Mouse (Mus musculus) E14TG2a.4 (cell line): ENCODE measurements at regions not wholly inside any gene's neighbourhood (a gene's known extent, or its start where the extent isn't known, plus 50 kb on each side); places are given as distances from the start of the nearest gene placed in this dataset.

Source experiments
- H3K27me3 ChIP-seq: 2 replicates; pipeline ENCODE4 v1.6.1; 2014; ENCODE audit warnings: low read length, control low read depth; ENCODE audit not compliant: insufficient read depth
- H3K36me3 ChIP-seq: 2 replicates; pipeline ENCODE4 v1.6.1; 2014; ENCODE audit warnings: low read length, control low read depth; ENCODE audit not compliant: insufficient read depth
- H3K4me1 ChIP-seq: replicated peaks from 2 replicates; pipeline ENCODE4 v1.6.1; 2014; ENCODE audit warnings: low read depth, low read length, control low read depth
- H3K4me3 ChIP-seq: replicated peaks from 2 replicates; pipeline ENCODE4 v1.5.1; 2014; ENCODE audit warnings: mild to moderate bottlenecking, low read length
- H3K9me3 ChIP-seq: 2 replicates; pipeline ENCODE4 v1.6.1; 2014; ENCODE audit warnings: low read length, control low read depth
- CTCF ChIP-seq: conservative IDR thresholded peaks from 2 replicates; pipeline ENCODE4 v1.5.1; 2014; ENCODE audit warnings: low read length
- NANOG ChIP-seq: IDR thresholded peaks from 2 replicates; pipeline ENCODE4 v1.6.1; 2014; ENCODE audit warnings: borderline replicate concordance, low read length, mixed read lengths
- POU5F1 ChIP-seq: IDR thresholded peaks from 2 replicates; pipeline ENCODE4 v1.6.1; 2014; ENCODE audit warnings: low read length, borderline replicate concordance

DNA sequence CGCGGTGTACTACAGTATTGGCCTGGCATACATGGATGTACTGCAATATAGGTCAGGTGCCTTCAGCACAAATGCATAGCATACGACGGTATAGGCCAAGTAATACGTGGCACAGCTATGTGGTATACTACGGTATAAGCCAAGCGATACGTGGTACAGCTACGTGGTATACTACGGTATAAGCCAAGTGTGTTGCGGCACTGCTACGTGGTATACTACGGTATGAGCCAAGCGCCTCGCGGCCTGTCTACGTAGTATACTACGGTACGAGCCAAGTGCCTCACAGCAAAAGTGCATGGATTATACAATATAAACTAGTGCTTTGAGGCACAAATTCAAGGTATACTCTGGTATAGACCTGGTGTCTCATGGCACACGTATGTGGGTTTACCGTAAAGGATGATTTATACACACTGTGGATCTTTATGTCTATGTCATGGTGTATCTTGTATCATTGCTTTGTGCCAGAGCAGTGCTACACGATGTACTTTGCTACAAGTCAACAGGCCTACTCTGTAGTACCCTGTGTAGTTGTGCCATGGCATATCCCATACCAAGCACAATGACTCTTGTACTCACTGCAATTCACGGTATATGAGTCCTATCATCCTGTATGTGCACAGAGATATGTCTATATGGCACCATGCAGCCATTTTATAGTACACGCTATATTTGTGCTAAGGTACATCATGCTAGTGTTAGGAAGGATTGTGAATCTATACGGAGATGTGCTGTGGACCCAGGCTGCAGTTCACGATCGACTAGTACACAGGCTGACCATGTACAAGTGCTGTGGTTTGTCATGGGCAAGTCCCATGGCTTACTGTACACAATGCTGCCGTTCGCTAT, 72.5 kb downstream of the Rtl1 start:
- H3K27me3 ChIP-seq = no peaks in the 10 kb centered on the region
- peaks cover 69% of the 10 kb centered on the region for H3K4me1 ChIP-seq
- H3K9me3 ChIP-seq = peaks cover 91% of the 10 kb centered on the region
- H3K4me3 ChIP-seq = peak overlapping the region; percentile 74
- TF ChIP-seq CTCF (no peak), POU5F1 (no peak), NANOG (no peak)
- H3K36me3 ChIP-seq = no peaks in the 10 kb centered on the region

DNA sequence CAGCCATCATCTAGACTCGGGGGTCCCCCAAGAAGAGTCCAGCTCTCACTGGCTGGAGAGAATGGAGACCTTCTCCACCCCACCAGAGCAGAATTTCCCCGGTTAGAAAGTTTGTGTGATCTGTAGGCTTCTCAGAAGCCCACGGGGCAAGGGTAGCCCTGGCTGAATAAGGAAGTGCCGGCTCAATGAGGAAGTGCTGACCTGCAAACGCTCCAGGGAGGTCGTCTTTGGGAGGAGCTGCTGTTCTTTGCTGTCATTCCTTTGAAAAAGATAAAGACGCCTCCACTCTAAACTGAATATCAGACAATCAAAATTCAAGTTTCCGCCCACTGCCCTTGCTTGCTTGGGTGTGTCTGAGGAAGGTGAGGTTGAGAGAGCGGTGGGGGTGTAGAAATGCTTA, 73.0 kb downstream of the Dlk1 start:
- Histone ChIP-seq H3K4me1 (peaks cover 63% of the 10 kb centered on the region), H3K4me3 (peak overlapping the region; percentile 60), H3K9me3 (peaks cover 71% of the 10 kb centered on the region), H3K36me3 (0 out of 2 replicates have a peak, but pooled peaks cover 4% of the 10 kb centered on the region), H3K27me3 (no peaks in the 10 kb centered on the region)
- TF ChIP-seq NANOG = no peak
- TF ChIP-seq CTCF = no peak
- TF ChIP-seq POU5F1 = no peak

DNA sequence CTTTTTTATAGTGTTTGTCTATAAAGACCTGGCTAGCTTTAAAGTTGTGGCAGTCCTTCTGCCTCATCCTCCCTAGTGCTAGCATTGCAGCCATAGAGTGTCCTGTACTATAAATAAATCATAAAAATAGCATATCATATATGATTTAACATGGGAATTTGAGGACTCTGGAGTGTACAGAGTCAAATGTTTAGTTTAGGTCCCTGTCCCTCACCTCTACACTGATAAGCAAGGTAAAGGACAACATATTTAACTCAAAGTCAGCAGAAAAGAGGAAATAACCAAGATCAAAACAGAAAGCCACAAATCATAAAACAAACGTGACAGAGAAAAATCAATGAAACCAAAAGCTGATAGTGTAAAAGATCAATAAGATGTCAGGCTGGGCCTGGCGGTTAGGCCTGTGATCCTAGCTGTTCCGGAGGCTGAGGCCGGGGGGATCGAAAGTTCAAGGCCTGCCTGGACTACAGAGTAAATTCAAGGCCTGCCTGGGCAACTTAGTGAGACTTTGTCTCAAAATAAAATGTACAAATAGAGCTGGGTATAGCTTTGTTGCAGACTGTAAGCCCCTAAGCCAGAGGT, 68.7 kb downstream of the Dlk1 start:
- Histone ChIP-seq H3K36me3 (peaks cover 25% of the 10 kb centered on the region), H3K9me3 (peaks cover 28% of the 10 kb centered on the region), H3K4me1 (peaks cover 53% of the 10 kb centered on the region), H3K4me3 (no peak overlapping the region), H3K27me3 (no peaks in the 10 kb centered on the region)
- no peak for TF ChIP-seq POU5F1
- no peak for TF ChIP-seq CTCF
- TF ChIP-seq NANOG = no peak

DNA sequence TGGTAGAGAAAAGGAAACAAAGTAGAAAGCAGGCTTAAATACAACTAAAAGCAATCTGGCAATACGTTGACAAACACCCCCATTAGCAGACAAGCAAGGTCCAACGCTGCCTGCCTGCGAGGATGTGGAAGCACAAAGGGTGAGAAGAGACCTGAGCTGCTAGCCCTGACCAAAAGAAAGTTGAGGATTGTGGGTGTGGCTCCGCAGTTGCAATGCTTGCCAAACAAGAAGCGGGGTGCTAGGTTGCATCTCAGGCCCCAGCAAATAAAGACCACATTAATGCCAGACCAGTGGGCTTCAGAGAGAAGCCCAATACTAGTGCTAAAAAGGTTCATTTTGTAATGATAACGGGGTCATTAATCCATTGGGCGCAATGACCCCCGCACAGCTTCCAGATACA, 67.8 kb downstream of the Dlk1 start:
- no peak overlapping the region for H3K4me3 ChIP-seq
- TF ChIP-seq POU5F1 (no peak), CTCF (no peak), NANOG (no peak)
- H3K9me3 ChIP-seq = peaks cover 19% of the 10 kb centered on the region
- H3K4me1 ChIP-seq = peaks cover 49% of the 10 kb centered on the region
- H3K27me3 ChIP-seq = no peaks in the 10 kb centered on the region; the same call in 1 of the 2 replicates
- H3K36me3 ChIP-seq = peaks cover 34% of the 10 kb centered on the region

DNA sequence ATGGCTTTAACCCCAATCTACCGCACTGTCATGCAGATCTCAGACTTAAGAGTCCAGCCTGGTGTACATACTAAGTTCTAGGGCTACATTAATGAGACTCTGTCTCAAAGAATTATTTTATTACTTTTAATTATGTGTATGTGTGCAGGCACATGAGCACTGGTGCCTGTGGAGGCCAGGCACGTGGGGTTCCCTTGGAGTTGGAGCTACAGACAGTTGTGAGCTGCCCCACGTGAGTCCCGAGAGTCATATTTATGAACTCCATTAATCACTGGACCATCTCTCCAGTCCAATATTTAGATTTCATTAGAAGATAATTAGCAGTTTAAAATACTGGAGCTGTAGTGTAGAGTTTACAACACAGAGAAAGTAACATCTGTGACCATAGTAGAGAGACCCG, 67.2 kb downstream of the Dlk1 start:
- Histone ChIP-seq H3K36me3 (peaks cover 40% of the 10 kb centered on the region), H3K27me3 (peaks cover 2% of the 10 kb centered on the region; the same call in 1 of the 2 replicates), H3K4me3 (no peak overlapping the region), H3K4me1 (peaks cover 47% of the 10 kb centered on the region), H3K9me3 (peaks cover 17% of the 10 kb centered on the region)
- TF ChIP-seq NANOG = no peak
- TF ChIP-seq POU5F1 = no peak
- no peak for TF ChIP-seq CTCF

DNA sequence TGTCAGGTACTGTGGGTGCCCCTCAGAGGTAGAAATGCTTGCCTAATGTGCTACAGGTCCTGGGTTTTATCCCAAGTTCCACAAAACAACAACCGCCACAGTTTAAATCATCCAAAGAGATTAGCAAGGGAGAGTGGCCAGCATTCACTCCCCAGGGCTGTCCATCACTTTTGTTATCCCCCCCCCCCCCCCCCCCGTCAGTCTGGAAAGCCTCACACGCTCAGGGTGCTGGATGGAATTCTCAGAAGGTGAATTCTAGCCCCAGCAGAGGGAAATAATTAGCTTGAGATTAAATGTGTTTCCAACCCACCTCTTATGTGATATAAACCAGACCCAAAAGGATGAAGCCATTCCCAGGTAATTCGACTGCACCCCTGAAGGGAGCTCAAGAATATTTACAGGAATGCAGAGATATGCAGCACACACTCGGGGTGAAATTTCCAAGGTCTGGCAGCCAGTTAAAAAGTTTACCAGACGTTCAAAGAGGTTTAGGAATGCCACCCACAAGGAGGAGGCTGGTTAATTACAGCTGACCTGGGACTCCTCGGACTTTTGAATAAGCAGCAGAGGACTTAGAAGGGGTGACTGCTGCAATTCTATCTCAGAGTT, 65.9 kb downstream of the Dlk1 start:
- peaks cover 8% of the 10 kb centered on the region for H3K9me3 ChIP-seq
- H3K27me3 ChIP-seq = peaks cover 3% of the 10 kb centered on the region; the same call in 1 of the 2 replicates
- TF ChIP-seq NANOG (no peak), POU5F1 (no peak), CTCF (no peak)
- H3K4me3 ChIP-seq = no peak overlapping the region
- H3K4me1 ChIP-seq = peaks cover 34% of the 10 kb centered on the region
- H3K36me3 ChIP-seq = peaks cover 53% of the 10 kb centered on the region

DNA sequence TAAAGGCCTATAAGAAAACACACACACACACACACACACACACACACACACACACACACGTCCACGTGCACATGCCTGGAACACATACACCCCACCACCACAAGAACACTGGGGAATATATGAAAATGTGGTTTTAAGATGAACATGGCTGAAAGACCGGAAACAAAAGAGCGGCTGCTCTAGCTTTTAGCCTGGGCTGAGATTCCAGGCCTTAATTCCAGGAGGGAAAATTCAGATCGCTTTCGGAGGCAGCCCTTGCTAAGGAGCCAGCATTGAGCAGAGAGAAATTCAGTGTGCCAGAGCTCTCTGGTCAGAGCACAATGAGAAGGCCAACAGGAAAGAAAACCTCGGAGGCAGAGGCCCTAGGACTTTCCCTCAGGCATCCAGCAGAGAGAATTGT, 65.1 kb downstream of the Dlk1 start:
- Histone ChIP-seq H3K9me3 (peaks cover under 1% of the 10 kb centered on the region; the same call in 1 of the 2 replicates), H3K4me1 (peaks cover 33% of the 10 kb centered on the region), H3K4me3 (no peak overlapping the region), H3K36me3 (peaks cover 56% of the 10 kb centered on the region), H3K27me3 (peaks cover 3% of the 10 kb centered on the region; the same call in 1 of the 2 replicates)
- TF ChIP-seq POU5F1 (no peak), CTCF (no peak), NANOG (no peak)

DNA sequence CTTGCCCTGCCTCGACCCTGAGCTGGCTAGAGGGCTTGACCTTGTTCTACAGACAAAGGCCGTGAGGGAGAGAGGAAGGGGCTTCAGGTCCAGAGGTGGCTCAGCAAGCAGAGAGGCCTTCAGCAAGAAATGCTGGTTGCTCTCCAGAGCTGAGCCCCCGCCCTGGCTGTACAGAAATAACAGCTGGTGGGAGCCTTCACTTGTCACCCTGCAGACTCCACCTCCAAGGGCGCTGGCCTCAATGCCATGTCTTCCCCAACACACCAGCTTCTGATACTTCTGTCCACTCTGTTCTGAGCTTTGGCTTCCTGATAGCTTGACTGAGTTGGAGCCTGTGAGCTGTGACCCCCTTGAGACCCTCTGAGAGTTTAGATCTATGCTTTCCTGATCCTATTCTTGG, 64.3 kb downstream of the Dlk1 start:
- TF ChIP-seq CTCF (no peak), POU5F1 (no peak), NANOG (no peak)
- H3K27me3 ChIP-seq = peaks cover 3% of the 10 kb centered on the region; the same call in 1 of the 2 replicates
- H3K4me1 ChIP-seq = peaks cover 34% of the 10 kb centered on the region
- H3K36me3 ChIP-seq = peaks cover 56% of the 10 kb centered on the region
- H3K9me3 ChIP-seq = no peaks in the 10 kb centered on the region
- no peak overlapping the region for H3K4me3 ChIP-seq
